Mouse (Mus musculus): ENCODE data around the gene Ccdc40. TPM values are rescaled to one million over a fixed set of nuclear protein-coding genes. Genes with fewer than 3 reads are reported as not detected.

Ccdc40 gene
- polyA plus RNA-seq, 1 experiment: 17.0 TPM

- TF ChIP-seq POLR2A (IDR thresholded peaks at IDR 0.05; ENCODE audit: borderline replicate concordance, extremely low read depth, insufficient read depth, insufficient read length, poor library complexity, severe bottlenecking) (peak; percentile 68; the same call in 1 of the 2 replicates), CTCF (IDR thresholded peaks at IDR 0.05; ENCODE audit: borderline replicate concordance, extremely low read depth, insufficient read depth, insufficient read length) (no peak)
- peak; percentile 99 for DNase-seq (ENCODE audit: low read depth)
These were observed 71.2 kb downstream of the Ccdc40 start, which contains the start of gene Eif4a3 for GRCm38 (mm10) chr11:119299391-119300245. Gene Eif4a3 (minus strand): TSS chr11:119300089.

- DNase-seq (ENCODE audit: low read depth): no peak
These were observed 72.0 kb downstream of the Ccdc40 start for GRCm38 (mm10) chr11:119300246-119300935.

GRCm38 (mm10) chr11:119300986-119301385, 72.6 kb downstream of the Ccdc40 start:
- no peak for DNase-seq (ENCODE audit: low read depth)
- TF ChIP-seq CTCF (IDR thresholded peaks at IDR 0.05; ENCODE audit: borderline replicate concordance, extremely low read depth, insufficient read depth, insufficient read length) (no peak), POLR2A (IDR thresholded peaks at IDR 0.05; ENCODE audit: borderline replicate concordance, extremely low read depth, insufficient read depth, insufficient read length, poor library complexity, severe bottlenecking) (no peak)

More at GRCm38 (mm10) chr11:119300246-119300935, 72.0 kb downstream of the Ccdc40 start:
- no peak for TF ChIP-seq CTCF (IDR thresholded peaks at IDR 0.05; ENCODE audit: borderline replicate concordance, extremely low read depth, insufficient read depth, insufficient read length)
- no peak for TF ChIP-seq POLR2A (IDR thresholded peaks at IDR 0.05; ENCODE audit: borderline replicate concordance, extremely low read depth, insufficient read depth, insufficient read length, poor library complexity, severe bottlenecking)

- DNase-seq (ENCODE audit: low read depth): peak; percentile 74
- TF ChIP-seq POLR2A (IDR thresholded peaks at IDR 0.05; ENCODE audit: borderline replicate concordance, extremely low read depth, insufficient read depth, insufficient read length, poor library complexity, severe bottlenecking) (no peak), CTCF (IDR thresholded peaks at IDR 0.05; ENCODE audit: borderline replicate concordance, extremely low read depth, insufficient read depth, insufficient read length) (peak; percentile 73; the same call in 1 of the 2 replicates)
These were observed 76.7 kb downstream of the Ccdc40 start for GRCm38 (mm10) chr11:119304904-119305712.

GRCm38 (mm10) chr11:119306762-119307657, 78.6 kb downstream of the Ccdc40 start:
- no peak for DNase-seq (ENCODE audit: low read depth)
- no peak for TF ChIP-seq POLR2A (IDR thresholded peaks at IDR 0.05; ENCODE audit: borderline replicate concordance, extremely low read depth, insufficient read depth, insufficient read length, poor library complexity, severe bottlenecking)
- no peak for TF ChIP-seq CTCF (IDR thresholded peaks at IDR 0.05; ENCODE audit: borderline replicate concordance, extremely low read depth, insufficient read depth, insufficient read length)

GRCm38 (mm10) chr11:119307658-119307867, 79.2 kb downstream of the Ccdc40 start, which contains the start of gene Card14:
Gene Card14 (plus strand): TSS chr11:119307768.
- TF ChIP-seq POLR2A (IDR thresholded peaks at IDR 0.05; ENCODE audit: borderline replicate concordance, extremely low read depth, insufficient read depth, insufficient read length, poor library complexity, severe bottlenecking): no peak
- TF ChIP-seq CTCF (IDR thresholded peaks at IDR 0.05; ENCODE audit: borderline replicate concordance, extremely low read depth, insufficient read depth, insufficient read length): no peak
- no peak for DNase-seq (ENCODE audit: low read depth)

GRCm38 (mm10) chr11:119307916-119308315, 79.5 kb downstream of the Ccdc40 start:
- DNase-seq (ENCODE audit: low read depth): no peak
- no peak for TF ChIP-seq POLR2A (IDR thresholded peaks at IDR 0.05; ENCODE audit: borderline replicate concordance, extremely low read depth, insufficient read depth, insufficient read length, poor library complexity, severe bottlenecking)

GRCm38 (mm10) chr11:119310621-119311020, 82.2 kb downstream of the Ccdc40 start:
- no peak for TF ChIP-seq POLR2A (IDR thresholded peaks at IDR 0.05; ENCODE audit: borderline replicate concordance, extremely low read depth, insufficient read depth, insufficient read length, poor library complexity, severe bottlenecking)
- no peak for TF ChIP-seq CTCF (IDR thresholded peaks at IDR 0.05; ENCODE audit: borderline replicate concordance, extremely low read depth, insufficient read depth, insufficient read length)
- DNase-seq (ENCODE audit: low read depth): no peak

- no peak for DNase-seq (ENCODE audit: low read depth)
- no peak for TF ChIP-seq POLR2A (IDR thresholded peaks at IDR 0.05; ENCODE audit: borderline replicate concordance, extremely low read depth, insufficient read depth, insufficient read length, poor library complexity, severe bottlenecking)
- TF ChIP-seq CTCF (IDR thresholded peaks at IDR 0.05; ENCODE audit: borderline replicate concordance, extremely low read depth, insufficient read depth, insufficient read length): no peak
These were observed 86.0 kb downstream of the Ccdc40 start for GRCm38 (mm10) chr11:119314252-119314936.

Other genes with a start within 250 kb of the Ccdc40 start
- 0.07 TPM in 1 of 2 replicates, not detected in the other for gene Enpp7, start 240.4 kb upstream of the Ccdc40 start, polyA plus RNA-seq (2012; rRNA removed)
- gene Cbx2, start 205.6 kb upstream of the Ccdc40 start, polyA plus RNA-seq (2012; rRNA removed): 30.0 and 40.1 TPM in 2 replicates
- gene Cbx8, start 187.6 kb upstream of the Ccdc40 start, polyA plus RNA-seq (2012; rRNA removed): 6.5 and 10.4 TPM in 2 replicates
- 30.0 and 34.7 TPM in 2 replicates for gene Cbx4, start 142.4 kb upstream of the Ccdc40 start, polyA plus RNA-seq (2012; rRNA removed)
- 69.8 and 99.3 TPM in 2 replicates for gene Tbc1d16, start 73 bp upstream of the Ccdc40 start, polyA plus RNA-seq (2012; rRNA removed)
- 93.3 and 102 TPM in 2 replicates for gene Gaa, start 39.3 kb downstream of the Ccdc40 start, polyA plus RNA-seq (2012; rRNA removed)
- 188 and 217 TPM in 2 replicates for gene Eif4a3, start 71.5 kb downstream of the Ccdc40 start, polyA plus RNA-seq (2012; rRNA removed)
- 0.18 and 0.22 TPM in 2 replicates for gene Card14, start 79.2 kb downstream of the Ccdc40 start, polyA plus RNA-seq (2012; rRNA removed)
- gene Sgsh, start 127.0 kb downstream of the Ccdc40 start, polyA plus RNA-seq (2012; rRNA removed): 3.6 and 5.8 TPM in 2 replicates
- gene Slc26a11, start 127.0 kb downstream of the Ccdc40 start, polyA plus RNA-seq (2012; rRNA removed): 10.0 TPM in 2 replicates
- gene Rnf213, start 164.5 kb downstream of the Ccdc40 start, polyA plus RNA-seq (2012; rRNA removed): 2.3 and 2.8 TPM in 2 replicates

Measured in brain, embryonic 14.5 days (tissue).